Mouse (Mus musculus): ENCODE data around the gene Gins1.
"Not testable (repeated sequence)": the region's sequence is repeated elsewhere in the genome, so short reads cannot be mapped to it uniquely, and the experiment has no call there.

Gins1 gene

DNA sequence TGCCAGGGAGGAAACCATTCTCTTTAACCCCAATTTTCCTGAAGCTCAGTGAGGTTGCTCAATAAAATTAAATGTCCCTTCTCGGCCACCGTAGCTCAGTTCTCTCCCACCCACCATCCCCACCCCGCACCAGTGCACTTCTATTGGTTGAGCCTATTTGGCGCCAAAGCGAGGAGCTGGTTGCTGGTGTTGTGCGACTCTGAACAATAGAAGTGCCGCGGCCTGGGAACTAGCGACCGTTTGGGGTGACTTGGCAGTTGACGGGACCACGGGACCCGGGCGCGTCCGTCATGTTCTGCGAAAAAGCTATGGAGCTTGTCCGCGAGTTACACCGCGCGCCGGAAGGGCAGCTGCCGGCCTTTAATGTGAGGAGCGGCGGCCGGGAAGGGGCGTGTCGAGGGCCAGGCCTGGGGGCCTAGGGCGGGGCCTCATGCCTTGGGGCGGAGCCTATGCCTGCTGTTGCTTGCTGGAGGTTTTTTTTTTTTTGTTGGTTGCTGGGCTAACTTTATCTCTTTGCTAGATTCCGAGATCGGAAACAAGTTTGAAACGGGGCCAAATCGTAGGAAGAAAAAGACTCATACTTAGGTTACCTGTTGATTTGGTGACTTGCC lies 4.3 kb downstream of the Gins1 start:
- DNase-seq (ENCODE audit: low spot score in 2 of 2) = peak; percentile 95 to 96

DNA sequence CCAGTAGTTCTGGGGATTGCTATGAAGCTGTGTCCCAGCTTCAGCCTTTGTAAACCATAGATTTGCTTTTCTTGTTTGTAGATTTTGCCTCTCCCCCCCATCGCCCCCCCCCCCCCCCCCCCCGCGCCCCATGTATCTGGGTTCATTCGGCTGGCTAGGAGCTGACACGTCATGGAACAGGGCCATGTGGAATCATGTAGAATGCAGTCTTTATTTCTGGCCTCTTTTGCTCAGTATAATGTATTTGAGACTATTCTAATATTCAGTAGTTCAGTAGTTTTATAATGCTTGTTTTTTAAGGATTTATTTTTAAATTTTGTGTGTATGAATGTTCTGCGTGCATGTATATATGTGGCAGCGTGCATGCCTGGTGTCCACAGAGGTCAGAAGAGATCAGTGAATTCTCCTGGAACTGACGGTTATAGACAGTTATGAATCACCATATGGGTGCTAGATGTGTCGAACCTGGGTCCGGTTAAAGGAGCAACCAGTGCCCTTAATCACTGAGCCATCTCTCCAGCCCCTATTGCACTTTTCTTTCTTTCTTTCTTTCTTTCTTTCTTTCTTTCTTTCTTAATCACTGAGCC lies 5.2 kb downstream of the Gins1 start:
- no peak for DNase-seq (ENCODE audit: low spot score in 2 of 2)

DNA sequence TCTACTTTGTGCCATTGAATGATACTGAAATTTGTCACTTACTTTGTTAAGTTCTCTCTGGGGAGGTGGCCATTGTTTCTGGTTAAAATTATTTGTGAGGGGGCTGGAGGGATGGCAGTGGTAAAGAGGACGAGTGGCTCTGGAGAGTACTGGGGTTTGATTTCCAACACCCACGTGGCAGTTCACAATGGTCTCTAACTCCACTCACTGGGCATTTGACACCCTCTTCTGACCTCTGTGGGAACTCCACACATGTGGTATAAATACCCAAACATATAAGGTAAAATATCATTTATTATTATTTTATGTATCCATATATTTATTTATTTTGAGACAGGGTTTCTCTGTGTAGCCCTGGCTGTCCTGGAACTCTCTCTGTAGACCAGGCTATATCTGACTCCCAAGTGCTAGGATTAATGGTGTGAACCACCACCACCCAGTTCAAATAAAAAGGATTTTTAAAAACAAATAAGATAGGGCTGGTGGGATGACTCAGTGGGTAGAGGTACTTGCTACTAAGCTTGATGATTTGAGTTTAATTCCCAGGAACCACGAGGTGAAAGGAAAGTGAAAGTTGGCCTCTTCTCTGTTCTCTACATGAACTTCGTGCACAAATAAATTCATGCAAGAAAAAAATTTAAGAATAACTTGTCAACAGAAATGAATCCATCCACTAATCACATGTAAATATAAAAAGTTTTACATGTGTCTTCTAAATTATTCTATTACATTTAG lies 9.7 kb downstream of the Gins1 start:
- DNase-seq (ENCODE audit: low spot score in 2 of 2) = no peak

DNA sequence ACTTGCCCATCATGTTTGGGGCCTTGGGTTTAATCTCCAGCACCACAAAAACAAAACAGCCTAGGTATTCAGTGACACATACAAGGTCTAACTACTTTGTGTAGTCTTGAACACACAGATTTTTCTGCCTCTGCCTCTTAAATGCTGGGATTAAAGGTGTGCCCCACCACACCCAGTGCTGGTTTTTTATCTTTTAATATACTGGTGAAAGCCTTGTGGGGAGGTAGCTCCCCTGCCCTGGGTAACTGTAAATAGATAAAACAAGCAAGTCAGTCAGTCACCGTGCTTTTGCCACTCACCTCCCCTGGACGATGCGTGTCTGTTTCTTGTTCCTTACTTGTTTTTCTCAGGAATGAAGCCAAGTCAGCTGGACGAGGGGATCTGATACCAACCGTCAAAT lies 10.6 kb downstream of the Gins1 start:
- no peak for DNase-seq (ENCODE audit: low spot score in 2 of 2)

DNA sequence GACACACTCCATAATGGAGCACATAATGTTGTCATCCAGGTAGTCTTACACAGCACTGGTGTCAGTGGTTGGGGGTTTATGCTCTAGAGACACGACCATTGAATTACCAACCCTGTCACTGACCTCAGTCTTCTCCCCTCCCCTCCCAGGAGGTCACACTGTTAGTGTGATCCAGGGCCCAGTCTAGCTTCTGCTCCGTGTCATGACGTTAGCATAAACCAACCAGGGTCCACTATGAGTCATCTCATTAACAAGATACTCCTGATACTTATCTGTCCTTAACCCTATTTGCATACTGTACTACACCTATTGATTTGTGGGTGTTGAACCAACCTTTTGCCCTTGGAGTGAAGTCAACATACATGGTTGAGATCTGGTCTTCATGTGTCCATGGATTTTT lies 13.5 kb downstream of the Gins1 start:
- no peak for DNase-seq (ENCODE audit: low spot score in 2 of 2)

DNA sequence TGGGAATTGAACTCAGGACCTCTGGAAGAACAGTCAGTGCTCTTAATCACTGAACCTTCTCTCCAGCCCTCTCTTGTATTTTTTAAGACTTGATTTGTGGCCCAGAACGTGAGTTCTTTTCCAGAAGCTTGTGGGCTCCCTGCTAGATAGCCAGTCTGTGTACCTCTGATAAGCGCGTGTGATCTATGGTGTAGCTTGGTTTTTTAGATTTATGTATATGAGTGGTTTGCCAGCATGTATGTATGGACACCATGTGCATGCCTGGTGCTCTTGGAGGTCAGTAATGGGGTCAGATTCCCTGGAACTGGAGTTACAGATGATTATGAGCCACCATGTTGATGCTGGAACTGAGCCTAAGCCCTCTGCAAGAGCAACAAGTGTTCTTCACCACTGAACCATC lies 15.3 kb downstream of the Gins1 start:
- DNase-seq (ENCODE audit: low spot score in 2 of 2) = no peak

DNA sequence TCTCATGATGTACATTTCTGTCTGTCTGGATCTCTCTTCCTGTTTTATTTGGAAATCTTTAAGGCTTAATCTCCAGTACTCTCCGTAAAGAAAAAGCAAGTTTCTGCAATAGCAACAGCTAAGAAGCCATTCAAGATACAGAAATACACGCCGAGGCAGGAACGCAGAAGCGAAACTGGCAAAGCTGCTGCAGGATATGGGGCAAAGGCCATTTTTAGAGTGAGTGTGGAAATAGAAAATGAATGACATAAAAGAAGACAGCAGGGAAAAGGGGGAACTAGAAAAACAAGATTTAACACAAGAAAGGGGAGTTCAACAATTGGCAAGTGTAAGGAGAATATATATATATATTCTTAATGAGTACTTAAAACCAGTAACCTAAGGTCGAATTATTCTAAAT lies 16.5 kb downstream of the Gins1 start:
- DNase-seq (ENCODE audit: low spot score in 2 of 2) = no peak

DNA sequence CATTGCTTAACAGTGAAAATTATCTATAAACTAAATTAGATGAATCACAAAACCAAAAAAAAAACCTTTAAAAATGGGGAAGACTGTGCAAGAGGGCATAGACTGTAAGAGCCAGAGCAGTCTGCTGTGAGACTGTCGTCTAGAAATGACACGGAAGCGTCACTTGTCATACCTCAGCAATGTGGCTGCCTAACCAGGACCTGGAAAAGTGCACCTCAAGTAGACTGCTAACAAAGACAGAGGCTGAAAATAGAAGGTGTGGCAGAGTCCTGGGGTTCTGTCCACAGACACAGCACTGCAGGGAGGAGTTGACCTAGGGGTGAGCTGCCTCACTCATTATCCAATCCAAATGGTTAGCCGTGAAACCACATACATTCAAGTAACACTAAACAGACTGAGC lies 17.0 kb downstream of the Gins1 start:
- DNase-seq (ENCODE audit: low spot score in 2 of 2) = no peak

DNA sequence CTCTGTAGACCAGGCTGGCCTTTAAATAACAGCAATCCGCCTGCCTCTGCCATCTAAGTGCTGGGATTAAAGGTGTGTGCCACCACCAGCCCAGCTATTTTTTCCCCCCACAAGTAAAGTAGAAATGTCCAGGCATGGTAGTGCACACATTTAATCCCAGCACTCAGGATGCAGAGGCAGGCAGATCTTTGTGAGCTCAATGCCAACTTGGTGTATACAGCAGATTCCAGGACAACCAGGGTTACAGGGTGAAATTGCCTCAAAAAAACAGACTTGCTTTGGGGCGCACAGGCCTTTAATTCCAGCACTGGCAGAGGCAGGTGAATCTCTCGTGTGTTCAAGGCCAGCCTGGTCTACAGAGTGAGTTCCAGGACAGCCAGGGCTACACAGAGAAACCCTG lies 17.8 kb downstream of the Gins1 start:
- no peak for DNase-seq (ENCODE audit: low spot score in 2 of 2)

DNA sequence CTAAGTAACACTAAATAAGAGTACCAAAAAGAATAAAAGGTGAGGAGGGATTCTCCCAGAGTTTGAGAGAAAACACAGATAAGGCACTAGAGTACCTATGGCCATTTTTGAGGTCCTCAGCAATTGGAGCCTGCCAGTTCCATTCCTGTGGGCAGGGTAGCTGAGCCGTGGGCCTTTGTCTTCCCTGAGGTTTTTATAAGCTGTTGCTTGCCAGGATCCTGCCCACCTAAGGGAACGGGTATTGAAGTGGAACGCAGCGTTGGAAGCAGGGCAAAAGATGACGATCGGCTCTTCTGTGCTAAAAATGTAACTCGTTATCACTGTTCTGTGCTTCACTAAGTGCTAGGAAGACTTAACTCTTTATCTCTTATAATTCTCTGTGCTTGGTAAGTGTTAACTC lies 18.3 kb downstream of the Gins1 start:
- no peak for DNase-seq (ENCODE audit: low spot score in 2 of 2)

DNA sequence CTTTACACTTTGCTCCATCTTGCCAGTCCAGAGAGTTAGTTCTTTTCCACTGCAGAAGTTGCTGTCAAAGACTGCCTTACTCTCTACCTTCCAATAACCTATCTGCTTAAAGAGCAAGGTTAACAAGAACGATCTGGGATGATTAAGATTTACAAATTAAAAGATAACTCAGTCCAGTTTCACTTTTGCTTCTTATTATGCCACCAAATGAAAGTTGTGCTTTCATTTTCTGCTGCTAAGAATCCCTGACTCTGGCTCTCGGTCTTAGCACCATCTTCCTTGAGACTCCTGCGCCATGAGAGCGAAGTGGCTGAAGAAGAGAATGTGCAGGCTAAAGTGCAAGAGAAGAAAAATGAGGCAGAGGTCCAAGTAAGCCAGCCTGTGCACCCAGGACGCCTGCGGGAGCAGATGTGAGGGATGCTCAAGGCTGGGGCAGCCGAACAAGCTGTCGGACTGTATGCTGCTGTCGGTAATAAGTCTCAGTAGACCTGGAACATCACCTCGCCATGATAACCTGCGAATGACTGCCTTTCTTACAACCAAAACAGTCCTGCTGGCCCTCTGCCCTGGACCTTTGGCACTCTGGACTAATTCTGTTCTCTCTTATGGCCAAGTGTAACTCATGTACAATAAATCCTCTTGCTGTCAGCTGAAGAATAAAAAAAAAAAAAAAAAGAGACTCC lies 22.0 kb downstream of the Gins1 start:
- DNase-seq (ENCODE audit: low spot score in 2 of 2) = no peak

DNA sequence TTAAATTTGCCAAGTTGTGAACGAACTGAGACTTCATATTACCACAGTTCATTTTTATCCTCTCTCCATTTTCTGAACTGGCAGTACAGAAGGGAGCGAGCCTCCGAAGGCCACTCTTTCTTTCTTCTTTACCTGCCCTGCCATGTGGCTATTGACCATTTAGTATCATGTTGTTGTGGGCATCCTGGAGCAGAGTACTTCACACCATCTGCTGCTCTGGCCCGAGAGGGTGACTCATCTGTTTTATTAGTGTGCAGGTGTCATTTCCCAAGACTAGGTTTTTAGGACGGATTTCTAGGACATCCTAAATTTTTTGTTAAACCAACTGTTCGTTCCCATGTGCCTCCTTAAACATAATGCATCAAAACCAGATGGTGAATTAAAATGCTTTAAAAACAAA lies 24.0 kb downstream of the Gins1 start:
- DNase-seq (ENCODE audit: low spot score in 2 of 2) = no peak

DNA sequence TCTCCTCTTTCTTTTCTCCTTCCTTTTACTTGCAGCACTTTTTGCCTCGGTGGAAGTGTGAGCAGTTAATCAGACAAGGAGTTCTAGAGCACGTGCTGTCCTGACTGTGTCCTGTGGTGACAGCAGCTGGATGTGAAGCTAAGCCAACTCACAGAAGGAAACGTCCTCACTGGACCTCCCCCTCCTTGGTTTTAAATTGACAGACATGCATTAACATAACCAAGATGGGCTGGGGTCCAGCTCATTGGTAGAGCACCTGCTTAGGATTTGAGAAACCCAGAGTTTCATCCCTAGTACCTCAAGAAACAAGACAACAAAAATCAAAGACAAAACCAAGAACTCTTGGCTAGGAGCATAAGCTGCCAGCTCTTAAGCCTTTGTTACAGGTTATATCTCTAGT lies 25.6 kb downstream of the Gins1 start:
- no peak for DNase-seq (ENCODE audit: low spot score in 2 of 2)

DNA sequence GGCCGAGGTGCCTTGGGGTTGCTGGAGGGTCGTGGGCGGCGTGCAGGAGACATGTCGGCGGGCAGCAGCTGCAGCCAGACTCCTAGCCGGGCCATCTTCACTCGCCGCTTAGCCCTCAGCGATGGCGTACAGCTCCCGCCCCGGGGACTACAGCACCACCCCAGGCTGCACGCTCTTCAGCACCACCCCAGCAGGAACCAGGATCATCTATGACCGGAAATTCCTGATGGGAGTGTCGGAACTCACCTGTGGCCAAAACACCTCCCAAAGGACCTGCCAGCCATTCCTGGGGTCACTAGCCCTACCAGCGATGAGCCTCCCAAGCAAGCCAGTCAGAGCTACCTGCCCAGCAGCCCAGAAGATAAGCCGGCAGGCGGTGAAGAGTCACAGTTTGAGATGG lies 28.3 kb downstream of the Gins1 start:
- no peak for DNase-seq (ENCODE audit: low spot score in 2 of 2)

DNA sequence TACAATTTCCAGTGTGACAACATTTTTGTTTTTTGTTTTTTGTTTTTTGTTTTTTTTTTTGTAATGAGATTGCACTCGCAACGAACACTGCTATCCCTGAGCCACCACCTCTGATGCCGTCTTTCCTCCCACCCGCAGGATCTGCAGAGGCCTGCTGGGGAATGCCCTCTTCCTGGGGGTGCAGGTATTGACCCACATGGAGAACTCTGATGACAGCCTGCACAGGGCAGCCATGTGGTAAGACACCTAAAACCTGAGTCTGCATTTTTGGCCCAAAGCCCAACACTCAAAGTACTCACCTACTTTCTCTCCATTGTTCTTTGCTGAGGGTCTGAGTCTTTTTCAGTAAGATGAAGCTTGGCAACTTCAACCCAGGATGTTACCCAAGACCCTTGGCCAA lies 29.5 kb downstream of the Gins1 start:
- DNase-seq (ENCODE audit: low spot score in 2 of 2) = no peak

DNA sequence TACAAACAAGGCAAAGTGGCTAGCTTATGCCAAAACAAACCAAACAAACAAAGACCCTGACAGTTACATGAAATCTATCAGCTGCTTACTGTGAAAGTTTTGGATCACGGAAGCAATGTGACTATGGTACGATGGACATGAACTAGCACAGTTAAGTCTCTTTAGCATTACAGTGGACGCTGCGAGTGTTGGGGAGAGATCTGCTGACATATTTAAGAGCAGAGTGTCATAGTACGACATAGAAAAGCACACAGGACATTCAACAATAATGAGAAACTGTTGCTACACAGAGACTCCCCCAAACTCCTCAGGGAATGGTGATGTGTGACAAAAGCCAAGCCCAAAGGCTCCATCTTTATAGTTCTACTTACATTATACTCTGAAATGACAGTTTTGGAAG lies 38.8 kb downstream of the Gins1 start:
- no peak for DNase-seq (ENCODE audit: low spot score in 2 of 2)

DNA sequence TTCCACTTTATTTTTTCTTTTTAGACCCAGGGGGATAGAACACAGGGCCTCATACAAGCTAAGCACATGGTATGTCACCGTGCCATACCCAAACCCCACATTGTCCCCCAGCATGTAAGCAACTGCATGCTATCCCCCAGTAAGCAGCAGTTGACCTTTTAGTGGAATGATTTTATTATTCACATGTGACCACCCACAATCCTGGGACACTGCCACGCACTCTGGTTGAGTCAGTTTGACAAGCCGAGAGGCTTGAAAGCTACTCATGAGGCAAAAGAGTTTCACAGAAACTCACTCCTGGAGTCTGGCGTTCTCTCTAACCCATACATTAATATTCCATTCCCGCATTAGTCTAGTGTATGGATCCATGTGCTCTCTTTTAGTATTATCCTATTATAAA lies 42.1 kb downstream of the Gins1 start:
- DNase-seq (ENCODE audit: low spot score in 2 of 2) = not testable (repeated sequence)

DNA sequence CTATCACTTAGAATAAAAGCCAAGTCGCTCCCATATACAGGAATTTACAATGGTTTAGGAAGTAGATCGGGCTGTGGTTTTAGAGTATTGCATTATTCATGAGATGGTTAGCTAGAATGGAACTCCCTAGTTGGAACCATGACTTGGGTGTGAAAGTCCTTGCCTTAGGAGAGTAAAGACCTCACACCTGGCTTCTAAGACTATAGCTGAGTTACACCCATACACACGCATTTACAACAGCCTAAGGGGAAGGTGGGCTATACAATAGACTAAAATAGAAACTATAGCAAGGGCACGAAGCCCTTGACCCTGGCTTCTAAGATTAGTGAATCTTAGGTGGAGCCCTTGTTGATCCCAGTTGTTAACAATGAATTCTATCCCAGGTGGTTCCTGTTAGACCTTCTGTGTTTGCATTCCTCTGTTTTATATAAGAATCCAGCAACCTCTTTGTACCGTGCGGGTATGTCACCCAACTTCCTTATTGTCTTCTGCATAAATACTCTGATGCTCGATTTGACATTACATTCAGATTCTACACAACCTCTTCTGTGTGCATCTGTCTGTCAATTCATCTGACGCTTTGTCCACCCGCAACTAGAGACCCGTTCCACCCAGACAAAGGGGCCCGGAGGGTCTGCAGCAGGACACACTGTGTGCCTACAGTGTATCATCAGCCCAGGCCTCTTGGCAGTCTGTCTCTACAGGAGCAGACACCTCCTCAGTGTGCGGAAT lies 42.8 kb downstream of the Gins1 start:
- DNase-seq (ENCODE audit: low spot score in 2 of 2) = not testable (repeated sequence)

DNA sequence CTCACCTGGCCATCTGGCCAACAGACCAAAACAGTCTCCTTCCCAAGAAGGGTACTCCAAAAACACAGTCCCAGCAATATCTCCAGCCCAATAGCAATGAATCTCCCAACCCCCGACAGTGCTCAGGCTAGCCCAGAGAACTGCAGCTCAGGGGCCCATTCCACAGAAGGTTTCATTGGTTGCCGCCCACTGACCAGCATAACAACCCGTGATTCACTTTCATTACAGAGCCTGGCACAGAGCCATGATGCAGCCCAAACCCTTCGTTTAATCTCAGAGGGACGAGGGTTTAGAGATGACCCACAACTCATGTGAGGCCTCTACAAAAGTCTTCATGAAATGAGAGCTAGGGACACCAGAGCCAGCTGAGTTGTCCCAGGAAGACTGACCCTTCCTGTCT lies 43.6 kb downstream of the Gins1 start:
- DNase-seq (ENCODE audit: low spot score in 2 of 2) = no peak

DNA sequence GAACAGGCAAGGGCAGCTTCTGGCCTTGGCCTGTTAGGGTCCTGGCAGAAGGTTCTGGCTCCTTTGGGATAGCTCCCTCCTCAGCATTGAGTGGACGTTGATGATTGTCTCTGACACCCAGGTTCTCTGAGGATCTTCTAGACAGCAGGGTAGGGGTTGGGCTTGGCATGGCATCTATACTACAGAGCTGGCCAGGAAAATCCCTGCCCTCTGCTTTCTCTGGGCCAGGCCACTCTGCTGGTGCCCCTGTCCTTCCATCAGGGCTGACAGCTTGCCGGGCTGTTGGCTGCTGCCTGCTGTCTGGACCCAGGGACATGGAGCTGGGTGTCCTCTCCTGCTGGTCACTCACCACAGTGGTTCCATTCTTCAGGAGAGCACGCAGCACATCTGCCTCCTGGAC lies 44.5 kb downstream of the Gins1 start:
- no peak for DNase-seq (ENCODE audit: low spot score in 2 of 2)

DNA sequence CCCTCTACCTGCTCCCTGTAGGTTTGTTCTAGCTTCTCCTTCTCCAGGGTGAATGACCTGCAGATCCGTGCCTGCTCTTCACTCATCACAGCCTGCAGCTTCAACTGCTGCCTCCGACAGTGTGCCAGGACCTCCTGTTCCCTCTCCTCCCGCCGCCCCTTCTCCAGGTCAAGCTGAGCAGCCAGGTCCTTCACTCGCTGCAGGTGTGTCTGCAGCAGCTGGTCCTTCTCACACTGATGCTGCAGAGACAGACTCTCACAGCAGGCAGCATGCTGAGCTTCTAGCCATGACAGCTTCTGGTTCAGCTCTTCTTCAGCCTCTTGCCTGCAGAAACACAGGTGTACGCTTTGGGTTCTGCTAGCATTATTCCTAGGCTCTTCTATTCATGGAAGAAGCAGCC lies 44.9 kb downstream of the Gins1 start:
- DNase-seq (ENCODE audit: low spot score in 2 of 2) = no peak

DNA sequence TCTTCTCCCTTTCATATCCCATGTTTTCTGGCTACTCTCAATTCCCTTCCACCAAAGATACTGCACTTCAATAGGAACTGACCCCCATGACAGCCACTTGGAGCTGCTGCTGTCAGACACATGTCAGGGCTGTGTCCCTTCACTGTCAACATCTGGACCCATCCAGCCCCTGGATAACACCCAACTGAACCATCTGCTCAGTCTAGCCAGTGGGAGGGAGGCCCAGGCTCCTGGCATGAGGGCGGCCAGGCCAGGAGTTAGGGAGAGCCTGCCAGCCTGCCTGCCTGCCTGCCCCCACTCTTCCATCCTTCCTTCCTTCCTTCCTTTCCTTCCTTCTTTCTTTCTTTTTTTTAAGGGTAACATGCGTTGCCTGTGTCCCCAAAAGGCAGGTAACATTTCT lies 46.0 kb downstream of the Gins1 start:
- no peak for DNase-seq (ENCODE audit: low spot score in 2 of 2)

Measured in spleen, postnatal 4 days (tissue).